Mouse (Mus musculus) testis, adult 2 months (tissue): ENCODE results near the gene B4galnt1. TPM values are rescaled to one million over a fixed set of nuclear protein-coding genes. Genes with fewer than 3 reads are reported as not detected.
"Not testable (repeated sequence)": the region's sequence is repeated elsewhere in the genome, so short reads cannot be mapped to it uniquely, and the experiment has no call there.

ENCODE experiments used
- H3K27ac ChIP-seq: fragments of 200-500 bp; 2 replicates; pipeline ENCODE4 v1.5.1; 2012; ENCODE audit warnings: low read depth, low read length; ENCODE audit not compliant: control insufficient read depth, insufficient read depth
- H3K27me3 ChIP-seq: fragments of 200-500 bp; 2 replicates; pipeline ENCODE4 v1.6.1; 2012; ENCODE audit warnings: mild to moderate bottlenecking, low read length, moderate library complexity; ENCODE audit not compliant: control insufficient read depth, insufficient read depth
- H3K36me3 ChIP-seq: fragments of 200-500 bp; 2 replicates; pipeline ENCODE4 v1.6.1; 2012; ENCODE audit warnings: mild to moderate bottlenecking, low read length; ENCODE audit not compliant: control insufficient read depth, insufficient read depth
- H3K4me1 ChIP-seq: fragments of 200-500 bp; 2 replicates; pipeline ENCODE4 v1.6.1; 2012; ENCODE audit warnings: low read length; ENCODE audit not compliant: control insufficient read depth, insufficient read depth
- H3K4me3 ChIP-seq: fragments of 200-500 bp; 2 replicates; pipeline ENCODE4 v1.5.1; 2012; ENCODE audit warnings: low read depth, mild to moderate bottlenecking, low read length, moderate library complexity, mixed read lengths; ENCODE audit not compliant: control insufficient read depth
- CTCF ChIP-seq: fragments of 200-500 bp; IDR thresholded peaks from 2 replicates; pipeline ENCODE4 v1.5.1; 2012; ENCODE audit warnings: low read depth, mild to moderate bottlenecking, inconsistent platforms, low read length, moderate library complexity; ENCODE audit not compliant: control insufficient read depth, insufficient read depth, insufficient replicate concordance
- POLR2A ChIP-seq: fragments of 200-500 bp; IDR thresholded peaks from 2 replicates; pipeline ENCODE4 v1.6.1; 2012; ENCODE audit warnings: low read depth, mild to moderate bottlenecking, inconsistent platforms, low read length, moderate library complexity; ENCODE audit not compliant: control insufficient read depth
- polyA plus RNA-seq: library from polyadenylated mRNA; depleted of rRNA; stranded (reverse); fragments of >200 nt; gene quantifications from 2 replicates; pipeline ENCODE4 v1.2.3, GENCODE M21; 2012

Gene B4galnt1
- polyA plus RNA-seq, 1 experiment, result 27.0 TPM

- Histone ChIP-seq H3K36me3 (no peaks in the 10 kb centered on the region; the same call in 1 of the 2 replicates), H3K27me3 (no peaks in the 10 kb centered on the region), H3K4me3 (peak overlapping the region; percentile 85), H3K4me1 (peaks cover 30% of the 10 kb centered on the region), H3K27ac (no peak overlapping the region)
- TF ChIP-seq CTCF (no peak), POLR2A (peak; percentile 40; the same call in 1 of the 2 replicates)
These were observed 23.6 kb downstream of the B4galnt1 start for GRCm38 (mm10) chr10:127188465-127189115.

DNA sequence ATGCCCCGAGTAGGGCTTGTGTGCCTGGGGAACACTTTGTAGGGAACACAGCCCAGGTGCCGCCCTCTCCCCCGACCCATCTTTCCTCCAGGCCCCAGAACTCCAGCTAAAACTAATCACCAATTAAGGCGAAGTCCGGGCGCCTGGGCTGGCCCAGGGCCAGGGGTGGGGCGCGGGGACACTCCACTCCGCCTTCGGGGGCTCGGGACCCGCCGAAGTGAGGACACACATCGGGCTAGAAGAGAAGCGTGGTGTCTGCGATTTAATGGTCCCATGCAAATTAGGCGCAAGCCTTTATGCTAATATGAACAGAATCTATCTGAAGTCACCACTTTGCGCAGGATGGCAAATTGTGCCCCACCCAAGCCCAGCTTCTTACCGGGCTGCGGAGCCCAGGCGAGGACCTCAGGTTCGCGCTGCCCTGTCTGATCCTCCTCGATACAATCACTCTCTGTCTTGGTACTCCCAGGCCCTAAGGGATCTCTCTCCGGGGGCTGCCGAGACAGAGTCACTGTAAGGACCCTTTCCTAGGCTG lies 24.2 kb downstream of the B4galnt1 start:
- Histone ChIP-seq H3K27ac (peak overlapping the region; percentile 40), H3K4me3 (peak overlapping the region; percentile 64), H3K36me3 (no peaks in the 10 kb centered on the region; the same call in 1 of the 2 replicates), H3K4me1 (peaks cover 27% of the 10 kb centered on the region), H3K27me3 (no peaks in the 10 kb centered on the region)
- no peak for TF ChIP-seq POLR2A
- TF ChIP-seq CTCF, result no peak

GRCm38 (mm10) chr10:127189651-127190381 lies 24.8 kb downstream of the B4galnt1 start, which contains the start of gene Arhgef25:
Gene Arhgef25 (minus strand): TSS chr10:127190083.
- Histone ChIP-seq H3K36me3 (no peaks in the 10 kb centered on the region; the same call in 1 of the 2 replicates), H3K27me3 (no peaks in the 10 kb centered on the region), H3K27ac (peak within 1 kb of the TSS; percentile 76), H3K4me1 (peaks cover 31% of the 10 kb centered on the region), H3K4me3 (peak within 1 kb of the TSS; percentile 85)
- TF ChIP-seq CTCF (no peak), POLR2A (no peak)

DNA sequence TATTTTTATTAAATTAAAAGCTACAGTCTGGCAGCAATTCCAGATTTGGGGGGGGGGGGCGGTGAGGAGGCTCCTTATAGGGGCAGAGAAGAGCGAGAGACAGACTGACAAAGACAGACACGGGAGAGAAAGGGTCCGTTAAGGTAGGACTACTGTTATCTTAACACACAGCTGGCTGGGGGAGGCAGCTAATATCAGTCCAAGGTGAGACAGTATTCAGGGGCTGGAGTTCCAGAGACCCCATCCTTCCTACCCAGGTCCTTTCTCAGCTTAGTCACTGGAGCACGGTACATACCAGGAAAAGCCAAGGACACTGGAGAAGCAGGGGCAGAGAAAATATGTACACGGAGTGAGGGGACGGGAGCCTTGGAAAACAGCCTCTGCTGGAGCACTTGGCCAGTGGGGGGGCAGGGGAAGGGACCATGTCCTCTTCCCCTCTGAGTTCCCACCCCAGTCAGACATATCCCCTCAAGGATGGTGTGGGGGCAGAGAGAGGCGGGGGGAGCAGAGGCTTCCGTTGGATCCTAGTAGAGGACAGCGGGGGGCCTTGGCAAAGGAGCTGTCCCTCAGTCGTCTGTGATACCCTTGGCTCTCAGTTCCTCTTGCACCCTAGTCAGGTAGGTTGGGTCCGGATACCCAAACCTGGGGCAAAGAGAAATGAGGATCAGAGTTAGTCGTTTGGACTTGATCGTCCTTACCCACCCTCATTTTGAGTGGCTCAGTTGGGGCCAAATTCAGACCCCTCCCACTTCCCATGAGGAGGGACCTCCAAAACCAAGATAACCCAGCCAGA lies 25.6 kb downstream of the B4galnt1 start:
- Histone ChIP-seq H3K27ac (peak overlapping the region; percentile 56), H3K4me1 (peaks cover 34% of the 10 kb centered on the region), H3K27me3 (no peaks in the 10 kb centered on the region), H3K4me3 (no peak overlapping the region), H3K36me3 (no peaks in the 10 kb centered on the region; the same call in 1 of the 2 replicates)
- no peak for TF ChIP-seq POLR2A
- no peak for TF ChIP-seq CTCF

DNA sequence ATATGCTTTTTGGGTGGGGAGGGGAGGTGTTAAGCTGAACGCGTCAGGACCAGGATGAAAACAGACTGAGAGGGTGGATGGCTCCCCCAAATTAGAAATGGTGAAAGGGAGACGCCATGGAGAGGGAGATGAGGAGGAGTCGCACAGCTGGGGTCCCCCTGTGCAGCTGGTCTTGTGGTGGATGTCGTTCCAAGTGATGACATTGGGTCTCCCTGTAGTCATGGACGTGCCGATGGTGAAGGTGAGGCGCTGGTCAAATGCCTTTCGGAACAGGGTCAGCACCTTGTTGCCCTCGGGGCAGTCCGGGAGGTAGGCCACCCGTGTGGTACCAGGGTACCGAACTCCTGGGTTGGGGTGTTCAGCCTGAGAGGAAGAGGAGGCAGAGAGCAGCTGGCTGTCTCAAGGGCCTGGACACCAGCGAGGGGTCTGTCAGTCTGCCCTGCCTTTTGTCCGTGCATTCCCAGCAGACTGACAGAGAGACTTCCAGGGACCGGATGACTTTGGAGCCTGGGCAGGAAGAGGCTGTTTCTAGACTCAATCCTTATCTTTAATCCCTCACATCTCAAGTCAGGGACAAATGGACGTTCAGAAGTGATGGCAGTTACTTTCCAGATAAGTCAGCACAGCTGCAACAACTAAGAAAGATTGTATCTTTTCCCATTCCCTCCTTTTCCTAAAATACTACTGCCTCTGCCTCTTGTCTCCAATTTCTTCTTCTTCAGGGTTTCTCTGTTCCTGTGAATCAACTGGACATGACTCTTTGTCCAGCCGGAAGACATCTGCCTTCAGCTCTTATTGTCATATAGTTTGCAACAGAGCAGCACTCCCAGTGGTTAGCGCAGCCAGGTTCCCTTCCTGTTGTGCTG lies 26.4 kb downstream of the B4galnt1 start:
- peaks cover 38% of the 10 kb centered on the region for H3K4me1 ChIP-seq
- no peak for TF ChIP-seq POLR2A
- no peak for TF ChIP-seq CTCF
- no peaks in the 10 kb centered on the region; the same call in 1 of the 2 replicates for H3K36me3 ChIP-seq
- H3K27ac ChIP-seq, result peak overlapping the region; percentile 16; the same call in 1 of the 2 replicates
- H3K4me3 ChIP-seq, result no peak overlapping the region
- H3K27me3 ChIP-seq, result no peaks in the 10 kb centered on the region

- H3K27me3 ChIP-seq, H3K27ac ChIP-seq, H3K4me3 ChIP-seq, H3K36me3 ChIP-seq: not testable (repeated sequence)
- H3K4me1 ChIP-seq, result peaks cover 42% of the 10 kb centered on the region
These were observed 27.0 kb downstream of the B4galnt1 start for GRCm38 (mm10) chr10:127192057-127192328.
